Mouse (Mus musculus): ENCODE results near the gene Suds3.
A peak's percentile ranks its signal among the peaks of the same experiment; 100 is the strongest.

GRCm38 (mm10) chr5:117094431-117094830 is 21.5 kb downstream of the Suds3 start:
- TF ChIP-seq CTCF (IDR thresholded peaks at IDR 0.05; ENCODE audit: low read depth, low read length) (peak; percentile 96), GATA1 (IDR thresholded peaks at IDR 0.05; ENCODE audit: borderline replicate concordance, low read length) (no peak), TAL1 (conservative IDR thresholded peaks at IDR 0.05; ENCODE audit: low read depth, low read length) (no peak)
